Mouse (Mus musculus): ENCODE measurements at regions not wholly inside any gene's neighbourhood (a gene's known extent, or its start where the extent isn't known, plus 50 kb on each side); places are given as distances from the start of the nearest gene placed in this dataset.

- TF ChIP-seq POLR2A (IDR thresholded peaks at IDR 0.05; ENCODE audit: insufficient read length, low read depth) = no peak
- TF ChIP-seq MAX (IDR thresholded peaks at IDR 0.05; ENCODE audit: low read depth) = no peak
- no peak for TF ChIP-seq REST (IDR thresholded peaks at IDR 0.05; ENCODE audit: insufficient read depth, insufficient read length)
- no peak for TF ChIP-seq E2F4 (IDR thresholded peaks at IDR 0.05; ENCODE audit: insufficient read depth)
- TF ChIP-seq USF1 (IDR thresholded peaks at IDR 0.05; ENCODE audit: low read depth) = no peak
- TF ChIP-seq MYOD1 (IDR thresholded peaks at IDR 0.05; ENCODE audit: control insufficient read depth in 1 of 3, insufficient read length in 2 of 3, low read depth in 2 of 3) = no peak
- TF ChIP-seq TCF12 (IDR thresholded peaks at IDR 0.05; ENCODE audit: insufficient read depth, poor library complexity, severe bottlenecking) = no peak
- TF ChIP-seq POLR2AphosphoS2 (IDR thresholded peaks at IDR 0.05; ENCODE audit: insufficient read length, low read depth) = no peak
- TF ChIP-seq MYOG (IDR thresholded peaks at IDR 0.05; ENCODE audit: control insufficient read depth in 1 of 3, insufficient read depth in 1 of 3, insufficient read length in 2 of 3, low read depth in 2 of 3) = no peak
These were observed 89.8 kb downstream of the Elovl4 start for GRCm38 (mm10) chr9:83716101-83716763.

Measured in myocyte (in vitro differentiated cells).